Mouse (Mus musculus) bone marrow macrophage, adult 2 months (primary cell): ENCODE measurements at regions not wholly inside any gene's neighbourhood (a gene's known extent, or its start where the extent isn't known, plus 50 kb on each side); places are given as distances from the start of the nearest gene placed in this dataset.

ENCODE experiments used
- CTCF ChIP-seq: IDR thresholded peaks from 2 replicates; pipeline ENCODE4 v1.5.1; 2012; ENCODE audit warnings: low read depth, mild to moderate bottlenecking, low read length, moderate library complexity
- POLR2A ChIP-seq: IDR thresholded peaks from 2 replicates; pipeline ENCODE4 v1.6.1; 2012; ENCODE audit warnings: mild to moderate bottlenecking, low read depth, low read length, borderline replicate concordance

GRCm38 (mm10) chr9:14048224-14048623, 220.7 kb downstream of the Fam76b start:
- TF ChIP-seq CTCF (no peak), POLR2A (no peak)
